38 mouse cellular contexts compared by ENCODE assay signal in the genomic region with DNA sequence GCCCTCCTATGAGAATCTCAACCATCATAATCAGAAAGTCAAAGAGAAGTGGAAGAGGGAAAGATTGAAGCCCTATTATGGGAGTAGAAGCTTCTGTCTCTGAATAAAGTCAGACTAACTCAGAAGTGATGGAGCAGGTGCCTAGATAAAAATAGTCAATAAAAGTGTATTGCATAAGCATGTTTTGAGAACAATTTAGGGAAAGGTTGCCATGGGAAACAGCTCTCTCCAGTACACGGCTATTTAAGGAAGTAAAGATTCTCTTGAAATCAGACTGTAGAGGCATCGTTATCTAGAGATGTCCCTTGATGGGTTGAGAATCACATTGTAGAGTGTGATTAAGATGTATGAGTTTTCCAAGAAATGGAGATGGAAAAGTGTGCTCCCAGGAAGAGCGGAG. TPM values are rescaled to one million over a fixed set of nuclear protein-coding genes. Genes with fewer than 3 reads are reported as not detected.
DNase-seq lines count a peak whose midpoint lies in the region.
"Had no signal": no experiment of that assay in that cellular context is flagged by ENCODE, and none has a peak within 500 bp of the region (broad histone marks: within the 10 kb centered on the region; RNA-seq: fewer than 3 reads in every experiment).

No protein-coding gene starts in this region.

- DNase-seq in frontal cortex, adult 2 months (ENCODE audit: extremely low spot score in 1 of 2, low spot score in 1 of 2): peak; percentile 61 to 69
- no peak for DNase-seq in frontal cortex, postnatal 25 days (ENCODE audit: low spot score in 2 of 2)
- DNase-seq in left cerebral cortex, adult 11 months (ENCODE audit: low spot score): peak; percentile 49
- DNase-seq in left cerebral cortex, postnatal 4 days: no peak
- peak; percentile 82 for DNase-seq in brain, adult 2 months (ENCODE audit: low read depth, low spot score)
- peak; percentile 33 to 83 for DNase-seq in left cerebral cortex, postnatal 25 days (ENCODE audit: low spot score in 2 of 2)
- DNase-seq in cerebellum, adult 11-12 months: no peak
- DNase-seq: adrenal gland, postnatal 10 days; cerebellum, adult 11 months; cerebellum, adult 9-11 months; gastrocnemius, postnatal 14 days; heart, postnatal 36 days; kidney, adult 8-10 months; kidney, postnatal 4 days; layer of hippocampus, postnatal 36 days; lung, embryonic 14.5 days; lung, postnatal 14 days; midbrain, embryonic 14.5 days; right cerebral cortex, postnatal 14 days; thymus, adult 2 months; thymus, postnatal 36 days had no signal

- intact Hi-C loops in left cerebral cortex, postnatal 4 days (cut with DNase I): no loop called here
- intact Hi-C loops in left cerebral cortex, postnatal 25 days (cut with DNase I): no loop called here

RNA-seq across cellular contexts. Expression of a gene that starts 1.2 kb away (rescaled TPM):
- polyA plus RNA-seq in frontal cortex, adult 2 months (2012; rRNA removed): 2.0 and 2.6 TPM in 2 replicates
- under 1 TPM; 0.34 to 0.72 TPM for total RNA-seq in left cerebral cortex, postnatal 4 days (2021)
- total RNA-seq in left cerebral cortex, postnatal 25 days (2021): 1 to 10 TPM; 3.5 to 4.1 TPM
- total RNA-seq: adrenal gland, postnatal 10 days; gastrocnemius, postnatal 14 days; granulocyte monocyte progenitor cell, adult 5-6 weeks; heart, postnatal 36 days; hindbrain, postnatal 0 days; liver, adult 2 months; MEL; monocyte, adult 5-6 weeks had no signal
- polyA plus RNA-seq: embryonic facial prominence, embryonic 15.5 days; forebrain, embryonic 12.5 days; heart, embryonic 10.5 days; heart, embryonic 16.5 days; hindbrain, embryonic 12.5 days; hindbrain, postnatal 0 days; intestine, embryonic 16.5 days; kidney, postnatal 0 days; limb, embryonic 12.5 days; liver, adult 2 months; liver, embryonic 15.5 days; lung, embryonic 14.5 days; midbrain, embryonic 14.5 days; neural tube, embryonic 14.5 days; Patski; stomach, embryonic 15.5 days; thymus, adult 2 months had no signal

Comparison
In these comparisons a context has a peak if more than half of its experiments do, and no peak if none do; other contexts are left out.
1. DNase-seq: peak in frontal cortex, adult 2 months (2 of 2), left cerebral cortex, adult 11 months (single experiment), brain, adult 2 months (single experiment) and left cerebral cortex, postnatal 25 days (2 of 2); none in frontal cortex, postnatal 25 days (0 of 2), left cerebral cortex, postnatal 4 days (single experiment) and cerebellum, adult 11-12 months (single experiment).